Mouse (Mus musculus) brain, embryonic 14.5 days (tissue): ENCODE results near the gene Braf.

Experiments
- CTCF ChIP-seq: fragments of 200-500 bp; IDR thresholded peaks from 2 replicates; pipeline ENCODE4 v1.5.1; 2012; ENCODE audit warnings: inconsistent platforms, mild to moderate bottlenecking, moderate library complexity, borderline replicate concordance; ENCODE audit not compliant: insufficient read depth, insufficient read length; ENCODE audit errors: extremely low read depth
- POLR2A ChIP-seq: fragments of 200-500 bp; IDR thresholded peaks from 2 replicates; pipeline ENCODE4 v1.6.1; 2012; ENCODE audit warnings: mild to moderate bottlenecking, inconsistent platforms, borderline replicate concordance; ENCODE audit not compliant: poor library complexity, insufficient read depth, insufficient read length, severe bottlenecking; ENCODE audit errors: extremely low read depth

DNA sequence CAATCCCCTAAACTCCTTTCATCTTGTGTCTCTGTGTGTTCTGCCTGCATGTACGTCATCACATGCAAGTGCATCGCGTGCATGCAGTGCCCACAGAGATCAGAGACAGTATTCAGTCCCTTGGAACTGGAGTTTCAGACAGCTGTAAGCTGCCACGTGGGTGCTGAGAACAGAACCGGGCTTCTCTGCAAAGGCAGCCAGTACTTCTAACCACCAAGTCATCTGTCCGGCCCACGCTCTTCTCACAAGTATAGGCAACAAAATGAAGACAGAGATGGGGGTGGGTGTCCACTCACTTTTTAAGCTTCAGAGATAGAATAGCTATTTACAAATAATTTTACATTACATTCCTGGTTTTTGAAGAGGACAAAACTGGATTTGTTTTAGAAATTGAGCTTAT, 50.2 kb downstream of the Braf start:
- TF ChIP-seq CTCF (no peak), POLR2A (no peak)
